Mouse (Mus musculus) heart, adult 2 months (tissue): ENCODE measurements around the gene Idua.

Experiments
- EP300 ChIP-seq: fragments of 200-500 bp; IDR thresholded peaks from 2 replicates; pipeline ENCODE4 v1.6.1; 2011; ENCODE audit warnings: low read depth, low read length, control low read depth; ENCODE audit not compliant: insufficient read depth
- POLR2A ChIP-seq: fragments of 200-500 bp; IDR thresholded peaks from 2 replicates; pipeline ENCODE4 v1.6.1; 2011; ENCODE audit warnings: mild to moderate bottlenecking, low read depth, low read length, control low read depth; ENCODE audit not compliant: insufficient read depth

DNA sequence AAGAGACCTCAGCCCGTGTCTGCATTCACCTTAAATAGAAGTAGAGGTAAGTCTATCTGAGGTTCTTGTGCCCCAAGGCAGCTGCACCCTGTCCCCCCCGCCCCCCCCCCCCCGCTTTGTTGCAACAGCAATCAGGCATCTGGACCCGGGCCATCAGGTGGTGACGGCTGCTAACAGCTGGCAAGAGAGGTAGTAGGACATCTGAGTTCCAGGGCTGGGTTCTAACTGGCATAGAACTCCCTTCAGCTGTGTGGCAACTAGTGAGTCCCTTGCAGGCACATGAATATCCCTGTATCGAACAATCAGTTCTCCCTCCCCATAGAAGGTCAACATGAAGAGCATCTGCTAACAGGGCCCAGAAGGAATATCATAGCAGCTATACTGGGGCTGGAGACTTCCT, 51.8 kb downstream of the Idua start:
- TF ChIP-seq POLR2A (no peak), EP300 (no peak)
